Mouse (Mus musculus) cerebellum, adult 8-10 months (tissue): ENCODE data around the gene Parp3.

Experiments used
- DNase-seq: peaks from one replicate; pipeline ENCODE4 v3.0.0; 2022

Parp3 gene

DNA sequence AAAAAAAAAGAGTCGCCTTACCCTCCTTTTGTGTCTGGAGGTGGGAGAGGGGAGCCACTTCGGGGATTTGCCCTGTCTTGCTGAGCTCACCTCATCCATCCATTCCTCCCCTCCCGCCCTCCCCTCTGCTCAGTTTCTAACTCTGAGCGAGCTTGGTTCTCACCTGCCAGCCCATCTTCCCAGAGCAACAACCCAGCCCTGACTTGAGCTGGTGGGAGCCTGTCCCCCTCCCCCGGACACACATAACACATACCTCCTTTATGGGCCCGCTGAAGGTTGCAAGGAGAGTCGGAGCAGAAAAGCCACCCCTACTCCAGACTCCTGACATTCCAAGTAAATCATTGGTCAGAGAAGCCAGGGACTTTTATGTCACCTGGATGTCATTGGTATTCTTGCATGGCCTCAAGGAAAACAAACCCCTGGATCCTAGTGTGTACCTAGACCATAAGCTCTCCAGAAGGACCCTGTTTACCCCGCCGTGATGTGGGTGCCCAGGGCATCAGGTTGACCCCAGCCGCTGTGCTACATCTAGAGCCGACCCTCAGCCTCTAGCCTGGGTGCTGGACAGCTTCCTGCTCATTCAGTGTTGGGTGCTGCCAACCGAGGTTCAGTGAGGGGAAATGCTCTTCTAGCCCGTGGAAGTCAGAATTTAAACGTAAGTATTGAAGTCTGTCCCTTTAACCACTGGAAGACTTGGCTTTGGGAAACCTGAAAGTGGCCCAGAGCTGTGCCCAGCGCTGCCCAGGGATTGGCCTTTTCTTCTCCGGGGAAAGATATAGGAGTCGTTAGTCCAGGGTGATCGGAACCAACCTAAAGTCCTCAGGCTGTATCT lies 55.5 kb downstream of the Parp3 start:
- no peak for DNase-seq

- DNase-seq = no peak
Observed at GRCm38 (mm10) chr9:106420608-106421007, 56.1 kb downstream of the Parp3 start.
